Mouse (Mus musculus) midbrain, embryonic 13.5 days (tissue): Measurements from ENCODE around the gene Inafm2. TPM values are rescaled to one million over a fixed set of nuclear protein-coding genes. Genes with fewer than 3 reads are reported as not detected.

ENCODE experiments used
- ATAC-seq: fragments of 200-750 bp; cut with Nextera tagmentation; 2 replicates; pipeline ENCODE4 v1.8.0; 2017; ENCODE audit warnings: mild to moderate bottlenecking, moderate TSS enrichment, moderate library complexity
- H3K27ac ChIP-seq: fragments of 300-500 bp; sonication (generic); 2 replicates; pipeline ENCODE4 v1.5.1; 2015; ENCODE audit warnings: inconsistent platforms, mild to moderate bottlenecking, moderate library complexity
- H3K27me3 ChIP-seq: fragments of 300-500 bp; sonication (generic); 2 replicates; pipeline ENCODE4 v1.6.1; 2015; ENCODE audit warnings: mild to moderate bottlenecking, inconsistent platforms
- H3K36me3 ChIP-seq: fragments of 300-500 bp; sonication (generic); 2 replicates; pipeline ENCODE4 v1.6.1; 2015; ENCODE audit warnings: mild to moderate bottlenecking, inconsistent platforms
- H3K4me1 ChIP-seq: fragments of 300-500 bp; sonication (generic); replicated peaks from 2 replicates; pipeline ENCODE4 v1.6.1; 2015; ENCODE audit warnings: inconsistent platforms
- H3K4me2 ChIP-seq: fragments of 300-500 bp; sonication (generic); replicated peaks from 2 replicates; pipeline ENCODE4 v1.6.1; 2015; ENCODE audit warnings: moderate library complexity, mild to moderate bottlenecking, inconsistent platforms
- H3K4me3 ChIP-seq: fragments of 300-500 bp; sonication (generic); replicated peaks from 2 replicates; pipeline ENCODE4 v1.5.1; 2015; ENCODE audit warnings: mild to moderate bottlenecking, inconsistent platforms
- H3K9ac ChIP-seq: fragments of 300-500 bp; sonication (generic); replicated peaks from 2 replicates; pipeline ENCODE4 v1.6.1; 2015; ENCODE audit warnings: mild to moderate bottlenecking, inconsistent platforms
- H3K9me3 ChIP-seq: fragments of 300-500 bp; sonication (generic); 2 replicates; pipeline ENCODE4 v1.6.1; 2016; ENCODE audit warnings: mild to moderate bottlenecking, inconsistent platforms
- WGBS: fragments of 180-500 bp; shearing (Covaris S2); methylation state at CpG from one replicate; pipeline ENCODE4 v1.1.7; 2015; 5-methylcytosine and 5-hydroxymethylcytosine counted together
- polyA plus RNA-seq: library from polyadenylated mRNA; unstranded; fragments of >200 nt; fragmentation: Nextera tagmentation; extraction: Ambion mirVana; gene quantifications from 2 replicates; pipeline ENCODE4 v1.2.1, GENCODE M21; 2015

Inafm2 gene
- polyA plus RNA-seq, 1 experiment from 2014 or later: 24.6 TPM

- Histone ChIP-seq H3K9me3 (no peaks in the 10 kb centered on the region), H3K27ac (no peak overlapping the region), H3K4me2 (no peak overlapping the region), H3K4me3 (no peak overlapping the region), H3K36me3 (no peaks in the 10 kb centered on the region), H3K27me3 (peaks cover 39% of the 10 kb centered on the region), H3K9ac (no peak overlapping the region), H3K4me1 (peaks cover 11% of the 10 kb centered on the region; the same call in 1 of the 2 replicates)
- WGBS: 58% methylated on average over 4 of the region's 4 CpGs
- ATAC-seq: no peak
Observed at GRCm38 (mm10) chr2:118729194-118729593, 16.4 kb upstream of the Inafm2 start.

- no peak for ATAC-seq
- no peak overlapping the region for H3K9ac ChIP-seq
- 24% methylated on average over 8 of the region's 8 CpGs for WGBS
- H3K27ac ChIP-seq: no peak overlapping the region
- H3K9me3 ChIP-seq: no peaks in the 10 kb centered on the region
- no peak overlapping the region for H3K4me2 ChIP-seq
- H3K4me1 ChIP-seq: peaks cover 11% of the 10 kb centered on the region; the same call in 1 of the 2 replicates
- no peaks in the 10 kb centered on the region for H3K36me3 ChIP-seq
- H3K4me3 ChIP-seq: no peak overlapping the region
- peaks cover 39% of the 10 kb centered on the region for H3K27me3 ChIP-seq
Observed at GRCm38 (mm10) chr2:118729816-118730621, 15.5 kb upstream of the Inafm2 start.

GRCm38 (mm10) chr2:118730622-118730915 lies 15.0 kb upstream of the Inafm2 start:
- ATAC-seq: 0 out of 2 replicates have a peak, but pooled peaks have one; percentile 20
- H3K27ac ChIP-seq: no peak overlapping the region
- WGBS: 5% methylated on average over 3 of the region's 3 CpGs
- H3K4me1 ChIP-seq: peaks cover 11% of the 10 kb centered on the region; the same call in 1 of the 2 replicates
- H3K4me2 ChIP-seq: no peak overlapping the region
- H3K27me3 ChIP-seq: peaks cover 39% of the 10 kb centered on the region
- H3K36me3 ChIP-seq: no peaks in the 10 kb centered on the region
- no peak overlapping the region for H3K9ac ChIP-seq
- H3K4me3 ChIP-seq: no peak overlapping the region
- no peaks in the 10 kb centered on the region for H3K9me3 ChIP-seq

DNA sequence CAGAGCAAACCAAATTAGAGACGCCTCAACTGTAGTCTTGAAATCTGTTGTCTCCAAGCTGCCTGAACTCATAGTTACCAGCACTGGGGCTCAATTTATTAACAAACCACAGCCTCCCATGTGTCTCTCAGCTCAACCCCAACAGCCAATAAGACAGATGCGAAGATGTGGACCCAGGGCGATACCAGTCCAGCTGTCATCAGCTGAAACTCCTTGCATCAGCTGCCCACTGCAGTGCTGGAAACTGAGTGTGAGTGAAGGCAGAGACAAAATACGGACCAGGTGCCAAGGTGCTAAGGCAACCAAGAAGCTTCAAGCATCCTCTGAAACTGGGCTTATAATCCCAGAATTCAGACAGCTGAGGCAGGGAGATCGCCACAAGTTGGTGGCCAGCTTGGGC lies 13.6 kb upstream of the Inafm2 start:
- Histone ChIP-seq H3K36me3 (no peaks in the 10 kb centered on the region), H3K4me2 (no peak overlapping the region), H3K27me3 (peaks cover 35% of the 10 kb centered on the region), H3K4me1 (peaks cover 11% of the 10 kb centered on the region; the same call in 1 of the 2 replicates), H3K9me3 (no peaks in the 10 kb centered on the region), H3K4me3 (no peak overlapping the region), H3K27ac (no peak overlapping the region), H3K9ac (no peak overlapping the region)
- 88% methylated on average over 5 of the region's 5 CpGs for WGBS
- no peak for ATAC-seq

DNA sequence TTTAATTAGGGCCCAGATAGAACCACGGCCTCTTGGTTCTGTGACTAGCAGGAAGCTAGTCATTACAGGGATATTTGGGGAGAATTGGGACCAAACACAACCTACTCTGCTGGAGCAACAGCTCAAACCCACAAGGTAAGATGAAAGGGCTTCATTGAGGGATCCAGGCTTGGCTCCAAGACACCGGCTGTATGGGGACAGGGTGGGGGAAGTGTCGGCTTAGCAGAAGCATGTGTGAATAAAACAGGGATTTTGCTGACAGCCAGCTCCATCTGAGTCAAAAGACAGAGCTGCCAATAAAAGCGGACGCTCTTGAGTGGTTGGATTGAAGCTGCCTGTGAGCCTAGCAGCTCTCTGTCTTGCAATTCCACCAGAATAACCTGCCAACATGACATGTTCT lies 12.2 kb upstream of the Inafm2 start:
- Histone ChIP-seq H3K9me3 (no peaks in the 10 kb centered on the region), H3K36me3 (no peaks in the 10 kb centered on the region), H3K9ac (no peak overlapping the region), H3K4me2 (no peak overlapping the region), H3K4me3 (no peak overlapping the region), H3K4me1 (peaks cover 7% of the 10 kb centered on the region; the same call in 1 of the 2 replicates), H3K27me3 (peaks cover 28% of the 10 kb centered on the region), H3K27ac (no peak overlapping the region)
- ATAC-seq: no peak
- WGBS: 46% methylated on average over 5 of the region's 5 CpGs

GRCm38 (mm10) chr2:118740341-118740740 lies 5.2 kb upstream of the Inafm2 start:
- H3K9ac ChIP-seq: no peak overlapping the region

DNA sequence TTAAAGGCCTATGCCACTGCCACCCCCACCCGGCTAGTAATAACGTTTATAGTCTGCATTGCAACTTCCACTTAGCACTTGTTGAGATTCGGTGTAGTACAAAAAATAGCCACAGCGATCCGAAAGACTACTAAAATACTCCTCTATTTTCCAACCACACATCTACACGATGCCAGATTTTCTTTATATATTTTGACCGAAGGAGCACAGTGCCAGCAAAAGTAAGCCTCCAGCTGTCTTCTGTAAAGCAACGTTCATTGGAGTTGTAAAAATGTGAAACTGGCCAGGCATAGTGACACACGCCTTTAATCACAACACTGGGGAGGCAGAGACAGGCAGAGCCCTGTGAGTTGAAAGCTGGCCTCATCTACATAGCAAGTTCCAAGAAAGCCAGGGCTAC lies 4.4 kb upstream of the Inafm2 start:
- Histone ChIP-seq H3K9ac (no peak overlapping the region), H3K36me3 (no peaks in the 10 kb centered on the region), H3K4me2 (no peak overlapping the region), H3K27me3 (peaks cover 28% of the 10 kb centered on the region), H3K27ac (no peak overlapping the region), H3K9me3 (no peaks in the 10 kb centered on the region), H3K4me1 (peaks cover 11% of the 10 kb centered on the region), H3K4me3 (no peak overlapping the region)
- no peak for ATAC-seq
- 79% methylated on average over 9 of the region's 9 CpGs for WGBS

More at GRCm38 (mm10) chr2:118740341-118740740, 5.2 kb upstream of the Inafm2 start:
- Histone ChIP-seq H3K9me3 (no peaks in the 10 kb centered on the region), H3K27me3 (peaks cover 28% of the 10 kb centered on the region), H3K27ac (no peak overlapping the region), H3K4me3 (no peak overlapping the region), H3K4me1 (peaks cover 11% of the 10 kb centered on the region), H3K36me3 (no peaks in the 10 kb centered on the region), H3K4me2 (no peak overlapping the region)
- no peak for ATAC-seq
- 73% methylated on average over 3 of the region's 3 CpGs for WGBS

GRCm38 (mm10) chr2:118743261-118743943 lies 2.2 kb upstream of the Inafm2 start:
- Histone ChIP-seq H3K27me3 (peaks cover 28% of the 10 kb centered on the region), H3K4me2 (no peak overlapping the region), H3K4me3 (no peak overlapping the region), H3K4me1 (peaks cover 30% of the 10 kb centered on the region), H3K9ac (no peak overlapping the region), H3K27ac (no peak overlapping the region), H3K36me3 (no peaks in the 10 kb centered on the region), H3K9me3 (no peaks in the 10 kb centered on the region)
- whole genome bisulfite sequencing: 32% methylated on average over 8 of the region's 8 CpGs
- no peak for ATAC-seq

DNA sequence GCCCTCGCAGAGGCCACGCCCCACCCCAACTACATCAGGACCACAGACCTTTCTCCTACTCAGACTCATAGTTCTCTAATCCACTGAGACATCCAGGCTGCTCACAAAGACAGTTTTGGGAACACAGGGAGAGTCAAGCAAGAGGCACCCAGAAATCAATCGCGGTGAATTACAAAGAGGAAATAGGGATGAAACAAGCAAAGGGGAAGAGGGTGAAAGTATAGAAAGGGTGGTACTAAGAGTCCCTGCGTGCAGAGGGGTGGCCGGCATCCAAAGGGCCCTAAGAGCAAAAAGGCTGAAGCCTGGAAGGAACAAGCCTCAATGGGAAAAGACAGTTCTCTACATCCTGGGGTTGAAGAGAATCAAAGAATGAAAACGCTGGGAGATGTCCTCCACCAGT lies 937 bp upstream of the Inafm2 start:
- peak overlapping the region; percentile 92; the same call in 1 of the 2 replicates for H3K9ac ChIP-seq
- 8% methylated on average over 7 of the region's 7 CpGs for WGBS
- no peak overlapping the region for H3K27ac ChIP-seq
- H3K36me3 ChIP-seq: no peaks in the 10 kb centered on the region
- no peak for ATAC-seq
- H3K27me3 ChIP-seq: peaks cover 28% of the 10 kb centered on the region
- peak overlapping the region; percentile 73 for H3K4me3 ChIP-seq
- no peaks in the 10 kb centered on the region for H3K9me3 ChIP-seq
- peaks cover 42% of the 10 kb centered on the region for H3K4me1 ChIP-seq
- H3K4me2 ChIP-seq: peak overlapping the region; percentile 83

DNA sequence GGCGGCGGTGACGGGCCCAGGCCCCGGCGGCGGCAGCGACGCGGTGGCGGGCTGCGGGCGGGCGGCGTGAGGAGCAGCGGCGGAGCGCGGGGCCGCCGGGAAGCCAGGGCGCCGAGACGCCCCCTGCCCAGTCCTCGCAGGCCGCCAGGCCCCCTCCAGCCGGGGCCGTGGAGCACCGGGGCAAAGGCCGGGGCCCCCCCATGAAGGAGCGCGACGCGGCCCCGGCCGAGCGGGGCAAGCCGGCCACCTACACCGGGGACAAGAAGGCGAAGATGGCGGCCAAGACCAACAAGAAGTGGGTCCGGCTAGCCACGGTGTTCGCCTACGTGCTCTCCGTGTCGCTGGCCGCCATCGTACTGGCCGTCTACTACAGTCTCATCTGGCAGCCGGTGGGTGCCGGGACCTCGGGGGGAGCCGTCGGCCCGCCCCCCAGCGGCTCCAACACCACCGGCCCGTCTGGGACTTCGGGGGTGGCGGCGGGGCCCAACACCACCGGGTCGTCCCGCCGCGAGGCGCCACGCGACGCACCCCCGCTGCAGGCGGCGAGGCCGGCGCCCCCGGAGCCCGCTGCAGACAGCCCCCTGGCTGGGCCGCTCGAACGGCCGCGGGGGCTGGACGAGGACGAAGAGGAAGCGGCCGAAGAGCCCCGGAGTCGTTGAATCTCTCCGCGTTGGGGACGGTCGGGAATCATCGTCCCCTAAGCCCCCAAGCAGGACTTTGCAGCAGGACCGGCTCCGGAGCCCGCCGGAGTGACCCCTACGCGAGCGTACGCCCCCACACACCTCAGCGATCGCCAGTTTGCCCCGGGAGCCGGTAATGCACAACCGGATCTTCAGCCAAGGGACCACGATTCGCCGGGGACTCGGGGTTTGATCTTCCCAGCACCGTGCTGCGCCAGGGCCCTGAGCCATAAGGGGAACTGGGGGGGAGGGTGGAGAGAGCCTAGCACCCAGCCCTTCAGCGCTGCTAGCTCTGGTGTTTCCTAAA lies 650 bp downstream of the Inafm2 start:
- peak overlapping the region; percentile 73 for H3K4me3 ChIP-seq
- no peaks in the 10 kb centered on the region for H3K36me3 ChIP-seq
- H3K9me3 ChIP-seq: no peaks in the 10 kb centered on the region
- H3K4me2 ChIP-seq: peak overlapping the region; percentile 83
- peak overlapping the region; percentile 92 for H3K9ac ChIP-seq
- H3K27ac ChIP-seq: peak overlapping the region; percentile 77
- peak; percentile 62 for ATAC-seq
- WGBS: under 1% methylated on average over 87 of the region's 113 CpGs
- H3K27me3 ChIP-seq: peaks cover 28% of the 10 kb centered on the region
- peaks cover 52% of the 10 kb centered on the region for H3K4me1 ChIP-seq

DNA sequence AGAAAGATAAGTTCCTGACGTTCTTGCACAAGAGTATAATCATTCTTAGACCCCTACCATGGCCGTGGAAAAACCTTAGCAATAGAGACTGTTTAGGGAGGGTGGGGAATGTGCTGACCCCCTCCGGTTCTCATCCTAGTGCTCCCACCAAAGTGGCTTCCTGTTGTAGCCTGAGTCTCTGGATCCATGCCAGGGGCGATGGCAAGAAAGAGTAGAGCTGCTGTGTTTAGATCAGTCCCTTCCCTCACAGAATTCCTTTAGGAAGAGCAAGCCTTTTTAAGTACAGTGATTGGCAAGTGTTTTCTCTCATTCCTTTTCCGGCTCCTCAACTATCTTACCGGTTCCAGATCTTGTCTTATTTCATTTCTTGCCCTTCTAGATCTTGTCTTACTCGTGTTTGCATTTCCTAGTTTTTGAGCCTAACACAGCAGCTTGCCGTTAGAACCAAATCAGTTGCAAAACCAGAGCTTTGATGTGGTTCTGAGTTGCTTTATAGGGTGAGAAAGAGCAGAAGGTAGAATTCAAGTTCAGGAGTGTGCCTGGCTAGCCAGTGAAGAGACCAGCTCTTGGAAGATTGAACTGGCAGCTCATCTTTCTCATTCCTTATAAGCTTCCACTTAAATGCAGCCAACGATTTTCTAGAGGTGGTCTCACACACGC lies 1.9 kb downstream of the Inafm2 start:
- H3K4me1 ChIP-seq: peaks cover 59% of the 10 kb centered on the region
- H3K27ac ChIP-seq: no peak overlapping the region
- peak overlapping the region; percentile 83 for H3K4me2 ChIP-seq
- no peaks in the 10 kb centered on the region for H3K9me3 ChIP-seq
- no peak for ATAC-seq
- H3K36me3 ChIP-seq: no peaks in the 10 kb centered on the region
- peak overlapping the region; percentile 73 for H3K4me3 ChIP-seq
- H3K9ac ChIP-seq: peak overlapping the region; percentile 92
- 37% methylated on average over 10 of the region's 10 CpGs for WGBS
- peaks cover 20% of the 10 kb centered on the region for H3K27me3 ChIP-seq
